Mouse (Mus musculus) small intestine, adult 2 months (tissue): ENCODE data around the gene Kcna1.

ENCODE experiments used
- CTCF ChIP-seq: fragments of 200-500 bp; IDR thresholded peaks from 2 replicates; pipeline ENCODE4 v1.5.1; 2012; ENCODE audit warnings: low read depth, mild to moderate bottlenecking, control low read depth, inconsistent platforms, low read length, moderate library complexity, mixed read lengths; ENCODE audit not compliant: insufficient replicate concordance, insufficient read length; ENCODE audit errors: extremely low read depth
- POLR2A ChIP-seq: fragments of 200-500 bp; IDR thresholded peaks from 2 replicates; pipeline ENCODE4 v1.6.1; 2012; ENCODE audit warnings: low read depth, mild to moderate bottlenecking, control low read depth, inconsistent platforms, low read length, moderate library complexity

DNA sequence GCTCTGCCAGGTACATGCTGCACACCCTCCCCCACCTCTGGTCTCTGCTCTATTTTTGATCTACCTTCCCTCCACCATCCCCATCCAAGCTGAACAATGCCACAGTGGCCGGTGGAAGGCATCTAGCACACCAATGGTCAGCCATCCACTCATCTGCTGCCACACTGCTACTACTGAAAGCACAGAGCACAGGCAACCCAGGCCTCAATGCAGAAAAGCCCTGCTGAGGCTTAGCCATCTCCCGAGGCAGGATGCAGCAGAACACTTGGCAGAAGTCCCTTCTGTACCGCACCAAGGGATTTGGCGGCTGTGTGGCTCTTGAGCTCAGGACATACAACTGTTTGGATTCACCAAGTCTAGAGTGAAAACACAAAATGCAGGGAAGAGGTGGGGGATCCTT lies 35.4 kb downstream of the Kcna1 start:
- TF ChIP-seq POLR2A, result no peak
- no peak for TF ChIP-seq CTCF
